ENCODE assay signal across 10 mouse cellular contexts in genomic region chr10:95394819-95395812, GRCm38 (mm10). TPM values are rescaled to one million over a fixed set of nuclear protein-coding genes. Genes with fewer than 3 reads are reported as not detected.
A peak's percentile ranks its signal among the peaks of the same experiment; 100 is the strongest.
DNase-seq lines count a peak whose midpoint lies in the region; ATAC-seq lines count a peak whose summit lies in the region.
"Had no signal": no experiment of that assay in that cellular context is flagged by ENCODE, and none has a peak within 500 bp of the region (broad histone marks: within the 10 kb centered on the region; RNA-seq: fewer than 3 reads in every experiment).

No protein-coding gene starts in this region.

- peak overlapping the region; percentile 7; the same call in 1 of the 2 replicates for H3K27ac ChIP-seq in limb, embryonic 13.5 days
- H3K27ac ChIP-seq in stomach, embryonic 15.5 days = no peak overlapping the region; the same call in 1 of the 2 replicates
- H3K27ac ChIP-seq: midbrain, embryonic 12.5 days had no signal

- peak overlapping the region; percentile 58 for H3K4me2 ChIP-seq in limb, embryonic 13.5 days (replicated peaks)
- H3K4me2 ChIP-seq in stomach, embryonic 15.5 days = peak overlapping the region; percentile 57
- H3K4me2 ChIP-seq: midbrain, embryonic 12.5 days had no signal

- 25% methylated on average over 25 of the region's 25 CpGs for WGBS in limb, embryonic 13.5 days
- 22% methylated on average over 25 of the region's 25 CpGs for WGBS in stomach, embryonic 15.5 days

- H3K9ac ChIP-seq in limb, embryonic 13.5 days = peak overlapping the region; percentile 35; the same call in 1 of the 2 replicates
- no peak overlapping the region for H3K9ac ChIP-seq in stomach, embryonic 15.5 days
- H3K9ac ChIP-seq: midbrain, embryonic 12.5 days had no signal

- peaks cover 49% of the 10 kb centered on the region for H3K4me1 ChIP-seq in limb, embryonic 13.5 days
- peaks cover 10% of the 10 kb centered on the region for H3K4me1 ChIP-seq in stomach, embryonic 15.5 days

- no peaks in the 10 kb centered on the region for H3K9me3 ChIP-seq in limb, embryonic 13.5 days
- H3K9me3 ChIP-seq in stomach, embryonic 15.5 days = no peaks in the 10 kb centered on the region
- H3K9me3 ChIP-seq: midbrain, embryonic 12.5 days had no signal

- no peak for ATAC-seq in limb, embryonic 13.5 days (ENCODE audit: low FRiP score, low read depth)
- ATAC-seq in stomach, embryonic 15.5 days (ENCODE audit: insufficient read depth, low FRiP score, low read depth) = no peak

- H3K36me3 ChIP-seq in limb, embryonic 13.5 days = no peaks in the 10 kb centered on the region
- H3K36me3 ChIP-seq in stomach, embryonic 15.5 days = no peaks in the 10 kb centered on the region
- H3K36me3 ChIP-seq: midbrain, embryonic 12.5 days had no signal

- H3K27me3 ChIP-seq in limb, embryonic 13.5 days = peaks cover 21% of the 10 kb centered on the region; the same call in 1 of the 2 replicates
- H3K27me3 ChIP-seq in stomach, embryonic 15.5 days (replicated peaks) = no peaks in the 10 kb centered on the region

- H3K4me3 ChIP-seq in limb, embryonic 13.5 days = peak overlapping the region; percentile 18
- H3K4me3 ChIP-seq in stomach, embryonic 15.5 days (replicated peaks) = peak overlapping the region; percentile 29
- H3K4me3 ChIP-seq: midbrain, embryonic 12.5 days had no signal

- DNase-seq in embryo, embryonic 10 days (ENCODE audit: low spot score) = peak; percentile 32
- no peak for DNase-seq in embryo, embryonic 9.5 days (ENCODE audit: extremely low spot score)
- DNase-seq in ovary, postnatal 36 days (ENCODE audit: low spot score) = peak; percentile 29
- no peak for DNase-seq in ovary, postnatal 14 days (ENCODE audit: low spot score)
- DNase-seq in retina, postnatal 1 day = no peak
- no peak for DNase-seq in frontal cortex, postnatal 10 days (ENCODE audit: low spot score in 2 of 2)
- DNase-seq: cerebellum, adult 9-11 months had no signal

RNA-seq across cellular contexts. Expression of gene Socs2, which starts 21.9 kb away (rescaled TPM):
- 72.7 and 88.6 TPM in 2 replicates for polyA plus RNA-seq in limb, embryonic 13.5 days (2015; fragmentation: Nextera tagmentation; extraction: Ambion mirVana)
- 35.1 and 41.0 TPM in 2 replicates for polyA plus RNA-seq in stomach, embryonic 15.5 days (2015; fragmentation: Nextera tagmentation; extraction: Ambion mirVana)

Comparison
In these comparisons a context has a peak if more than half of its experiments do, and no peak if none do; other contexts are left out.
1. DNase-seq: peak in embryo, embryonic 10 days (single experiment) and ovary, postnatal 36 days (single experiment); none in embryo, embryonic 9.5 days (single experiment), ovary, postnatal 14 days (single experiment), retina, postnatal 1 day (single experiment) and frontal cortex, postnatal 10 days (0 of 2).